Mouse (Mus musculus) right cerebral cortex, postnatal 4 days (tissue): ENCODE data around the gene Trim63.
"Not testable (repeated sequence)": the region's sequence is repeated elsewhere in the genome, so short reads cannot be mapped to it uniquely, and the experiment has no call there.

Source experiments
- DNase-seq: peaks from one replicate; pipeline ENCODE4 v3.0.0-alpha.2; 2022

The Trim63 gene

GRCm38 (mm10) chr4:134299498-134299810 lies 15.5 kb upstream of the Trim63 start:
- no peak for DNase-seq

GRCm38 (mm10) chr4:134300316-134300715 lies 14.6 kb upstream of the Trim63 start:
- no peak for DNase-seq

- no peak for DNase-seq
Observed at GRCm38 (mm10) chr4:134302084-134302483, 12.8 kb upstream of the Trim63 start.

GRCm38 (mm10) chr4:134306963-134307362 lies 8.0 kb upstream of the Trim63 start:
- DNase-seq: no peak

- DNase-seq: peak; percentile 79
Observed at GRCm38 (mm10) chr4:134307367-134308072, 7.4 kb upstream of the Trim63 start.

- no peak for DNase-seq
Observed at GRCm38 (mm10) chr4:134310106-134310505, 4.8 kb upstream of the Trim63 start.

- no peak for DNase-seq
Observed at GRCm38 (mm10) chr4:134310656-134311055, 4.3 kb upstream of the Trim63 start.

GRCm38 (mm10) chr4:134311784-134312183 lies 3.1 kb upstream of the Trim63 start:
- no peak for DNase-seq

- DNase-seq: no peak
Observed at GRCm38 (mm10) chr4:134312341-134312740, 2.6 kb upstream of the Trim63 start.

GRCm38 (mm10) chr4:134312901-134313300 lies 2.0 kb upstream of the Trim63 start:
- DNase-seq: no peak

- no peak for DNase-seq
Observed at GRCm38 (mm10) chr4:134314081-134314655, 752 bp upstream of the Trim63 start.

- no peak for DNase-seq
Observed at GRCm38 (mm10) chr4:134315470-134315869, 550 bp downstream of the Trim63 start.

- no peak for DNase-seq
Observed at GRCm38 (mm10) chr4:134316390-134316789, 1.5 kb downstream of the Trim63 start.

GRCm38 (mm10) chr4:134319074-134319473 lies 4.2 kb downstream of the Trim63 start:
- no peak for DNase-seq

GRCm38 (mm10) chr4:134319674-134320073 lies 4.8 kb downstream of the Trim63 start:
- no peak for DNase-seq

- DNase-seq: no peak
Observed at GRCm38 (mm10) chr4:134321524-134321923, 6.6 kb downstream of the Trim63 start.

GRCm38 (mm10) chr4:134324655-134325054 lies 9.7 kb downstream of the Trim63 start:
- no peak for DNase-seq

GRCm38 (mm10) chr4:134326859-134327530 lies 12.1 kb downstream of the Trim63 start:
- no peak for DNase-seq

GRCm38 (mm10) chr4:134328151-134328550 lies 13.2 kb downstream of the Trim63 start:
- no peak for DNase-seq

GRCm38 (mm10) chr4:134328832-134329231 lies 13.9 kb downstream of the Trim63 start:
- no peak for DNase-seq

GRCm38 (mm10) chr4:134330281-134330680 lies 15.4 kb downstream of the Trim63 start:
- no peak for DNase-seq

GRCm38 (mm10) chr4:134341231-134341630 lies 26.3 kb downstream of the Trim63 start:
- not testable (repeated sequence) for DNase-seq

GRCm38 (mm10) chr4:134342213-134342779 lies 27.4 kb downstream of the Trim63 start:
- no peak for DNase-seq
